Mouse (Mus musculus) B cell, adult (primary cell): ENCODE results near the gene Olfr314. TPM values are rescaled to one million over a fixed set of nuclear protein-coding genes. Genes with fewer than 3 reads are reported as not detected.

Source experiments
- total RNA-seq: library from RNA; stranded (reverse); gene quantifications from 4 replicates; pipeline ENCODE4 v1.2.4, GENCODE M21; 2023; ENCODE audit not compliant: inconsistent age

Olfr314 gene
- total RNA-seq = not detected in 4 replicates

DNA sequence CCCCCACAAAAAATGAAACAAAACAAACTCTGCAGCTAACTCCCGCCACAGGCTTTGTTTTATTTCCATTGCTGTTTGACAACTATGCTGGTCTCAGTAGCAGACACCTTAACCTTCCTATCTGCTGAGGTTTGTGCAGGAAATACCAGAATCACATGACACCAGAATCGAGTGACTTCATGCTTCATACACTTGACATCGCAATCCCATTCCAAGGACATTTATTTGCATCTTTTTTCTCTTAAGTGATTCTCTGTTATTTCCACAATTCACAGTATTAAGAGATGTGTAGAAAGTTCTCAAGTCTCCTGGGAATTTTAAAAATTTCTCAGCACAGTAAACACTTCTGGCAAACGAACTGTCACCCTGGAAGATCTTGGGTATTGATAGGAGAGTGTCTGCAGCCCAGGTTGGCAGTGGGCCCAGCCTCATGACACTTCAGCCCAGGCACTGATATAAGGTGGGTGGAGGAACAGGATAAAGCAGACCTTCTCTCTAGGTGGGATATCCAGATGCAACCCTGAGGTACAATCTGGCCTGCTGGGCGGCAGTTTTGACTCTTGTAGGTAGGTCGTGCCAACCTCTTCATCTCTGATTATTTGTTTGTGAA is at the start of gene Olfr314:
TSS of gene Olfr314 (plus strand) at position 473 of the 610 bp plus-strand sequence.

DNA sequence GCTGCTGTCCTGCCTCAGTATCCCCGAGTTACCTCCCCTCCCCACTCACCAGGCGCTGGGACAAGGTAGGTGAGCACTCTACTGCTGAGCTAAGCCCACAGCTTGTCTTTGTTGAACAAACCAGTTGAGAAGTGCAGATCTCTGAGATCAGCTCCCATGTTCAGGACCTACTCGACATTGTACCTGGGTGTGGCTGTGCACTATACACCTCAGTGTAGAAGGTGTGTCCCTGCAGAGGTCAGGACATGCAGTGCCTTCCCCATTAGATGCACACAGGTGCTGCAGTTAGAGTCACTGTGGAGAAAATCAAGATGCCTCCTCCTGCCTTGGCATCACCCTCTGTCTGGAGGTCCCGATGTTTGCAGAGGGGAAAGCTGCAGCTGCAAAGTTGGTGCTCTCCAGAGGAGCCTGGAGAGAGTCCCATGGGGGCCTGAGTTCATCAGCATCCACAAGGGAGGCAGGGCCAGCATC is 43.9 kb upstream of the Olfr314 start, which contains the start of gene Olfr317:
TSS of gene Olfr317 (minus strand) at position 421 of the 471 bp plus-strand sequence.

DNA sequence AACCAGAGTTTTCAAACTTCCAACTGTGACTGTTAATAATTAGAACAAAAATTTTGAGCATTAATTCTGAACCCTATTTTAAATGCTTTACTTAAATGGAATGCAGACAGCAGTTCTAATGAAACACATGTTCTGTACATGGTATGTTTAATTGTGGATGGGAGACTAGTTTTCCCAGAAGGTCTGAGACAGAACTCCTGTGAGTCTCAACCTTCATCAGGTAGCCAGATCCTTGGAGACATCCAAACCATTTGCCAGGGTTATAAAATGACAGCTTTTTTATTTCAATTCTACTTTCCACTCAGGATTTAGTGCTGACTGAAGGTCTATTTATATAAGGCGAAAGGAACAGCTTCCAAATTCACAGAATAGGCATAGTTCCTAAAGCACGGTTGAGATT is 30.3 kb upstream of the Olfr314 start, which contains the start of gene Olfr316:
TSS of gene Olfr316 (plus strand) at position 301 of the 400 bp plus-strand sequence.

DNA sequence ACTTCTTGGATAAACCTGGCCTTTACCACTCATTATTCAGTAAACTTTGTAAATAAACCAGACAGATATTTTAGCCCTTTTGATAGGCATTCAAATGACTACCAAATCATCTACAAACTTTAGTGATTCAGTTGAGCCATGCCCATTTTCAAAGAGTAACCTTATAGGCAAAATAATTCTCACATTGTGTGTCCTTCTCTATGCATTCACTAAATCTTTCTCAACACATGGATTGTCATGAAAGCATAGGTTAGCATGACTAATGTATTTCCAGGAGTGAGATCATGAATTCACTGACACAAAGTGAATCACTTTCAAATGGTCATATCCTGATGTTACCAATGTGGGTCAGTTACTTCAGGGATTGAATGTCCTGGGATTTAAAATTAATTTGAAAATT is 9.9 kb upstream of the Olfr314 start, which contains the start of gene Olfr315:
TSS of gene Olfr315 (plus strand) at position 301 of the 400 bp plus-strand sequence.

GRCm38 (mm10) chr11:58801558-58802228 is 18.9 kb downstream of the Olfr314 start, which contains the start of gene Fam183b:
Gene Fam183b (minus strand): TSS chr11:58801960.

GRCm38 (mm10) chr11:58814700-58815099 is 31.9 kb downstream of the Olfr314 start, which contains the start of gene Olfr313:
Gene Olfr313 (plus strand): TSS chr11:58815000.

GRCm38 (mm10) chr11:58828937-58829336 is 46.2 kb downstream of the Olfr314 start, which contains the start of gene Olfr312:
Gene Olfr312 (plus strand): TSS chr11:58829237.

Other genes with a start within 250 kb of the Olfr314 start
- gene Olfr330, start 248.1 kb upstream of the Olfr314 start, total RNA-seq = not detected in 4 replicates
- gene Olfr329-ps, start 236.5 kb upstream of the Olfr314 start, total RNA-seq = not detected in 4 replicates
- gene Olfr328, start 227.3 kb upstream of the Olfr314 start, total RNA-seq = 0.19 TPM in 1 of 4 replicates, not detected in the others
- not detected in 4 replicates for gene Olfr224, start 212.4 kb upstream of the Olfr314 start, total RNA-seq
- gene Olfr325, start 205.2 kb upstream of the Olfr314 start, total RNA-seq = not detected in 4 replicates
- gene Olfr324, start 187.8 kb upstream of the Olfr314 start, total RNA-seq = not detected in 4 replicates
- not detected in 4 replicates for gene 2210407C18Rik, start 166.9 kb upstream of the Olfr314 start, total RNA-seq
- not detected in 4 replicates for gene Olfr323, start 152.5 kb upstream of the Olfr314 start, total RNA-seq
- gene Trim58, start 142.5 kb upstream of the Olfr314 start, total RNA-seq = not detected in 4 replicates
- gene Olfr322, start 124.2 kb upstream of the Olfr314 start, total RNA-seq = not detected in 4 replicates
- not detected in 4 replicates for gene Olfr320, start 101.9 kb upstream of the Olfr314 start, total RNA-seq
- not detected in 4 replicates for gene Olfr319, start 83.8 kb upstream of the Olfr314 start, total RNA-seq
- gene Olfr318, start 58.9 kb upstream of the Olfr314 start, total RNA-seq = 0.58 to 0.96 TPM (median 0.68 TPM) in 4 replicates
- gene Olfr317, start 43.7 kb upstream of the Olfr314 start, total RNA-seq = not detected in 4 replicates
- not detected in 4 replicates for gene Olfr316, start 30.2 kb upstream of the Olfr314 start, total RNA-seq
- not detected in 4 replicates for gene Olfr315, start 9.8 kb upstream of the Olfr314 start, total RNA-seq
- not detected in 4 replicates for gene Fam183b, start 19.0 kb downstream of the Olfr314 start, total RNA-seq
- not detected in 4 replicates for gene Olfr313, start 32.0 kb downstream of the Olfr314 start, total RNA-seq
- not detected in 4 replicates for gene Olfr312, start 46.3 kb downstream of the Olfr314 start, total RNA-seq
- not detected in 4 replicates for gene Olfr311, start 56.3 kb downstream of the Olfr314 start, total RNA-seq
- 5.2 to 6.3 TPM (median 5.6 TPM) in 4 replicates for gene Gm12258, start 64.2 kb downstream of the Olfr314 start, total RNA-seq
- 9.2 to 14.4 TPM (median 12.3 TPM) in 4 replicates for gene 2810021J22Rik, start 84.3 kb downstream of the Olfr314 start, total RNA-seq
- gene Zfp39, start 121.3 kb downstream of the Olfr314 start, total RNA-seq = 10.5 to 13.6 TPM (median 12.3 TPM) in 4 replicates
- gene Btnl10, start 135.0 kb downstream of the Olfr314 start, total RNA-seq = not detected in 4 replicates
- 125 to 135 TPM (median 129 TPM) in 4 replicates for gene Rnf187, start 156.0 kb downstream of the Olfr314 start, total RNA-seq
- 15.9 to 25.1 TPM (median 21.4 TPM) in 4 replicates for gene Hist3h2ba, start 166.0 kb downstream of the Olfr314 start, total RNA-seq
- 63.1 to 74.2 TPM (median 70.1 TPM) in 4 replicates for gene Hist3h2a, start 171.7 kb downstream of the Olfr314 start, total RNA-seq
- 0.19 to 0.42 TPM (median 0.38 TPM) in 3 of 4 replicates, not detected in the other for gene Trim17, start 171.7 kb downstream of the Olfr314 start, total RNA-seq
- 117 to 129 TPM (median 123 TPM) in 4 replicates for gene Trim11, start 195.1 kb downstream of the Olfr314 start, total RNA-seq